Comparison of ENCODE assay signal across 9 mouse cellular contexts in genomic region chr1:87508591-87509560, GRCm38 (mm10). TPM values are rescaled to one million over a fixed set of nuclear protein-coding genes. Genes with fewer than 3 reads are reported as not detected.
DNase-seq lines count a peak whose midpoint lies in the region; ATAC-seq and TF ChIP-seq lines count a peak whose summit lies in the region.
"Had no signal": no experiment of that assay in that cellular context is flagged by ENCODE, and none has a peak within 500 bp of the region (broad histone marks: within the 10 kb centered on the region; RNA-seq: fewer than 3 reads in every experiment).

No protein-coding gene starts in this region.

- H3K9ac ChIP-seq in forebrain, embryonic 15.5 days (replicated peaks): peak overlapping the region; percentile 67; the same call in 1 of the 2 replicates
- H3K9ac ChIP-seq in neural tube, embryonic 14.5 days (replicated peaks; ENCODE audit: low read depth, low read length): peak overlapping the region; percentile 73; the same call in 1 of the 2 replicates

- peaks cover 19% of the 10 kb centered on the region for H3K4me1 ChIP-seq in testis, adult 2 months (ENCODE audit: control insufficient read depth, insufficient read depth, low read length)
- peaks cover 10% of the 10 kb centered on the region for H3K4me1 ChIP-seq in forebrain, embryonic 15.5 days
- H3K4me1 ChIP-seq in neural tube, embryonic 14.5 days (ENCODE audit: control insufficient read depth, insufficient read depth, low read length): peaks cover 4% of the 10 kb centered on the region

- H3K27me3 ChIP-seq in testis, adult 2 months (ENCODE audit: control insufficient read depth, insufficient read depth, low read length): peaks cover 6% of the 10 kb centered on the region
- H3K27me3 ChIP-seq in forebrain, embryonic 15.5 days: peaks cover 12% of the 10 kb centered on the region
- H3K27me3 ChIP-seq in neural tube, embryonic 14.5 days (ENCODE audit: control insufficient read depth, insufficient read depth, low read length): no peaks in the 10 kb centered on the region

- no peak for DNase-seq in testis, postnatal 14 days (ENCODE audit: low spot score)
- DNase-seq in kidney, postnatal 36 days: peak; percentile 7 to 28
- no peak for DNase-seq in thymus, postnatal 25 days
- DNase-seq in adrenal gland, adult (ENCODE audit: inconsistent age in 2 of 2, low spot score in 1 of 2): no peak

- H3K36me3 ChIP-seq in testis, adult 2 months (ENCODE audit: control insufficient read depth, insufficient read depth, low read length): no peaks in the 10 kb centered on the region
- H3K36me3 ChIP-seq in forebrain, embryonic 15.5 days: no peaks in the 10 kb centered on the region
- H3K36me3 ChIP-seq in neural tube, embryonic 14.5 days (ENCODE audit: control insufficient read depth, insufficient read depth, low read length): no peaks in the 10 kb centered on the region

- H3K4me2 ChIP-seq in forebrain, embryonic 15.5 days (replicated peaks): peak overlapping the region; percentile 92
- peak overlapping the region; percentile 94 for H3K4me2 ChIP-seq in neural tube, embryonic 14.5 days (ENCODE audit: low read depth, low read length)

- peak overlapping the region; percentile 82 for H3K4me3 ChIP-seq in testis, adult 2 months (ENCODE audit: control insufficient read depth, low read depth, low read length)
- peak overlapping the region; percentile 71 for H3K4me3 ChIP-seq in forebrain, embryonic 15.5 days
- H3K4me3 ChIP-seq in neural tube, embryonic 14.5 days (ENCODE audit: low read depth, low read length): peak overlapping the region; percentile 72

- 0 out of 2 replicates have a peak, but pooled peaks have one; percentile 2 for ATAC-seq in forebrain, embryonic 15.5 days (replicated peaks)
- no peak for ATAC-seq in neural tube, embryonic 14.5 days (ENCODE audit: low read depth)
- no peak for ATAC-seq in granulocyte monocyte progenitor cell, adult 5-6 weeks (replicated peaks; ENCODE audit: poor library complexity, severe bottlenecking)

- no peaks in the 10 kb centered on the region for H3K9me3 ChIP-seq in forebrain, embryonic 15.5 days
- H3K9me3 ChIP-seq in neural tube, embryonic 14.5 days (ENCODE audit: control insufficient read depth, low read length): no peaks in the 10 kb centered on the region

- TF ChIP-seq POLR2A in testis, adult 2 months (IDR thresholded peaks at IDR 0.05; ENCODE audit: control insufficient read depth, low read depth, low read length): no peak

- no peak for TF ChIP-seq CTCF in testis, adult 2 months (IDR thresholded peaks at IDR 0.05; ENCODE audit: control insufficient read depth, insufficient read depth, insufficient replicate concordance, low read depth, low read length)

- 18% methylated on average over 26 of the region's 26 CpGs for whole genome bisulfite sequencing in forebrain, embryonic 15.5 days
- WGBS in neural tube, embryonic 14.5 days: 19% methylated on average over 26 of the region's 26 CpGs

- H3K27ac ChIP-seq in testis, adult 2 months (ENCODE audit: control insufficient read depth, insufficient read depth, low read depth, low read length): peak overlapping the region; percentile 46; the same call in 1 of the 2 replicates
- no peak overlapping the region for H3K27ac ChIP-seq in forebrain, embryonic 15.5 days (replicated peaks)
- H3K27ac ChIP-seq in neural tube, embryonic 14.5 days (ENCODE audit: low read depth, low read length): no peak overlapping the region

RNA-seq across cellular contexts. Expression of gene Neu2, which starts 0.8 kb away (rescaled TPM):
- 0.59 and 1.4 TPM in 2 replicates for polyA plus RNA-seq in testis, adult 2 months (2012; rRNA removed)
- polyA plus RNA-seq in forebrain, embryonic 15.5 days (2015; fragmentation: Nextera tagmentation; extraction: Ambion mirVana): 0.62 TPM in 1 of 2 replicates, not detected in the other
- polyA plus RNA-seq in neural tube, embryonic 14.5 days (2014; fragmentation: Nextera tagmentation; extraction: Ambion mirVana): 0.17 and 0.63 TPM in 2 replicates
- not detected in 2 replicates for total RNA-seq in granulocyte monocyte progenitor cell, adult 5-6 weeks (2014; fragmentation: Nextera tagmentation)
- not detected in 2 replicates for total RNA-seq in granulocyte monocyte progenitor cell, adult 5-6 weeks (2017)

RNA-seq across cellular contexts. Expression of gene Snorc, which starts 38.8 kb away (rescaled TPM):
- not detected in 2 replicates for polyA plus RNA-seq in testis, adult 2 months (2012; rRNA removed)
- 0.45 TPM in 1 of 2 replicates, not detected in the other for polyA plus RNA-seq in forebrain, embryonic 15.5 days (2015; fragmentation: Nextera tagmentation; extraction: Ambion mirVana)
- 0.86 and 1.8 TPM in 2 replicates for polyA plus RNA-seq in neural tube, embryonic 14.5 days (2014; fragmentation: Nextera tagmentation; extraction: Ambion mirVana)
- total RNA-seq in granulocyte monocyte progenitor cell, adult 5-6 weeks (2014; fragmentation: Nextera tagmentation): not detected in 2 replicates
- total RNA-seq in granulocyte monocyte progenitor cell, adult 5-6 weeks (2017): not detected in 2 replicates
- total RNA-seq: liver, adult 2 months had no signal

Comparison
In these comparisons a context has a peak if more than half of its experiments do, and no peak if none do; other contexts are left out.
1. DNase-seq: peak in kidney, postnatal 36 days (2 of 2); none in testis, postnatal 14 days (single experiment), thymus, postnatal 25 days (single experiment) and adrenal gland, adult (0 of 2).
2. Peak in every context shown above with its lines, with median percentiles within 50 percentile points of each other: H3K4me3 ChIP-seq.